Mouse (Mus musculus) heart, adult 8-10 months (tissue): ENCODE data around the gene Fam219b. TPM values are rescaled to one million over a fixed set of nuclear protein-coding genes. Genes with fewer than 3 reads are reported as not detected.
A peak's percentile ranks its signal among the peaks of the same experiment; 100 is the strongest.

Experiments used
- DNase-seq: peaks from one replicate; pipeline ENCODE4 v3.0.0; 2022; ENCODE audit warnings: low spot score
- total RNA-seq, 4 experiments: library from RNA; stranded (reverse); gene quantifications; 2 replicates each; pipeline ENCODE4 v1.2.4; 2022

Gene Fam219b
- total RNA-seq, 4 experiments from 2014 or later = 9.5 to 11.6 (median 10.8) TPM

DNA sequence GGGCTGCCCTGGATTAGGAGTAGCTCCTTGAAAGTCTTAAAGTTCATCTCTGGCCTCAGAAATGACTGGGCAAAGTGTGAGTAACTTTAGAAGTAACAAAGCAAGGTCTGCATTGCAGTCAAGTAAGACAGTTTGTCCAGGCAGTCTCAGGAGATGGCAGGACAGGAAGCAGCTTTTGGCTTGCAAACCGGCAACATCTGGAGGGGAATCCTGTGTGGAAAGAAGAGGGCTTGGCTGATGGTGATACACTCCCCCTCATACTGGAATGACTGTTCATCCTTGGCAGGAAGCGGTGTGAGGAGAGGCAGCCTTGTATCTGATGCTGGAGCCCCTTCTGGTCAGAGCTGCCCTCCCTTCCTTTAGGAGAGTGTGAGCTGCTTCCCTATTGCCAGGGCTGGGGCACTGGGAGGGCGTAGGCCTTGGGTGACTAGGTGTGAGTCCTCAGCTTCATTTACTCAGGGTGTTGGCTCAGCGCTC is 25.6 kb downstream of the Fam219b start:
- DNase-seq = peak; percentile 72

DNA sequence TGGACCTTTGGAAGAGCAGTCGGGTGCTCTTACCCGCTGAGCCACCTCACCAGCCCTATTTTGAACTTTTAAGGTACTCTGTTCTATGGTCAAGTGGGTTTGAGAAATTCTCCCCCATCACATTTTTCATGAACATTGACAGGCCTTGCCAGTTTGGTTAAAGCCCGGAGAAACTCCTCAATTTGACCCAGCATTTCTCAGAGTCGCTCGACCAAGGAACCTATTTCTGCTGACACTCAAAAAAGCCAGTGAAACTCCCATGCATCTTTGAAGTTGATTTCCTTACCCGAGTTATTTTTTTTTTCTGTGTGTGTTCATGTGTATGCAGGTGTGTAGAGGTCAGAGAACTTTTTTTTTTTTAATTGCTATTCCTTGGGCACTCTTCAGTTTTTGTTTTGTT is 27.3 kb downstream of the Fam219b start:
- no peak for DNase-seq

DNA sequence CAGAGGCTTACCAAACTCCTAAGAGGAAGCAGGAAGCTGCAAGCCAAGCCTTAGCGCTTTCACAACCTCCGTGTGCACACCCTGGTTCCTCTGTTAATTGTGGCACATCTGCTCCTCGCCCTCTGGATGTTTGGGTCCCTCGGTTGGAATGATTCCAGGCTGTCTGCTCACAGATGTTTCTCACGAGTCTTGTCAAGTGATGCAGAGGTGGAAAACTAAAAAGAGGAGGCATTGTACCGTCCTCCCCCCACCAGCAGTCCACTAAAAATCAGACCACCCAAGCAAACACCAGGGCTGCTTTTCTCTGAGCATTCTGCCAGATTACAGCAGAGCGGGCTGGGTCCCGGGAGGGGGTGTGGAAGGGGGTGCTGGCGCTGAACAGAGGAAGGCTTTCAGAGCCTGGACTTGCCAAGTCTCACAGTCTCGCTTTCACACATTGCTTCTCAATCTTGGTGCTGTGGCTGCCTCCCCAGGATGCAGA is 28.5 kb downstream of the Fam219b start:
- no peak for DNase-seq

DNA sequence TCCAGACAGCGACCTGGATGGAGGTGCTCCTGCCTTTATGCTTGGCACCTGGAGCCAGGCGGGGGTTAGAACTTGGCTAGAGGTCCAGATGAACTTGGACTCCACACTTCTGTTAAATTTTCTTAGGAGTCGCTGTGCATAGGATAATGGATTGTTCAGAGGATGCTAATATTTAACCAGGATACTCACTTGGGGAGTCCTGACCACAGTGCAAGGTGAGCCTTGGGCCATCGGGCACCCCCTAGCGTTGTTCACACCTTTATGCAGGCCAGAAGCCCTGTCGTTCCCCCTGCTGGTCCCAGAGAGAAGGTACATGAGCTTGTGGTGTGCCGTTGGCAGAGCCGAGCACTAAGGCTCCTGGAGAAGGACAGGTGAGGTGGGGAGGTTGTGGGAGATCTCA is 29.5 kb downstream of the Fam219b start:
- DNase-seq = no peak

DNA sequence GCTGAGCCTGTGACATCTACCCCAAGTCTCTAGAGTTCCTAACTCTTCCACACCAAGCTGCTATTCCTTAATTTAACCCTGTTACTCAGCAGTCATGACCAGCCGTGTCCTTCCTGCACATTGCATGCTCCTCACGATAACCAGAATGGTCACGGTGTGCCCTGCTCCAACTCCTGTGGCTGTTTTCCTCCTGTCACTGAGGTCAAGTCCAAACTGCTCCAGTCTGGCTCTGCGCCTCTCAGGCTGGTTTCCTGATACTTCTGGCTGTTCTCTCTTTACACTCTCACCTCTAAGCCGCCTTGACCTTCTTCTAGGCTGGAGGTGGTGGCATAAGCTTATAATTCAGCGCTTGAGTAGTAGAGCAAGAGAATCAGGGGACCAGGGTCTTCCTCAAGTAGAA is 31.2 kb downstream of the Fam219b start:
- DNase-seq = no peak

DNA sequence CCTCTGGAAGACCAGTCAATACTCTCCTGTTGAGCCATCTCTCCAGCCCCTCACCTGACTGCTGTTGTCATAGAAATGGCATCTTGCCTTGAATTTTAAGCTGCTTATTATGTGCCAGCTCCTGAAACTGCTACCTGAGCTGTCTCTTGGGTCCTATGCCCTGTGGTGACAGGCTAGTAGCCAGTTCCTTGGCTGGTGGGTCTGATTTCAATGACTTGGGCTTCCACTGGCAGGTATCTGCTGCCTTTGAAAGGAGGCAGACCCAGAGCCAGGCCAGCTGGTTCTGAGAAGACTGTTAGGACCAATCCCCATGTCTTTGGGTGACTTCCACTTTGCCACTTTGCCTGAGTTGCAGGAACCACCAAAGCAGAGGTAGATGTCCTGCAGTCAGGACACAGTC is 37.1 kb downstream of the Fam219b start:
- no peak for DNase-seq

DNA sequence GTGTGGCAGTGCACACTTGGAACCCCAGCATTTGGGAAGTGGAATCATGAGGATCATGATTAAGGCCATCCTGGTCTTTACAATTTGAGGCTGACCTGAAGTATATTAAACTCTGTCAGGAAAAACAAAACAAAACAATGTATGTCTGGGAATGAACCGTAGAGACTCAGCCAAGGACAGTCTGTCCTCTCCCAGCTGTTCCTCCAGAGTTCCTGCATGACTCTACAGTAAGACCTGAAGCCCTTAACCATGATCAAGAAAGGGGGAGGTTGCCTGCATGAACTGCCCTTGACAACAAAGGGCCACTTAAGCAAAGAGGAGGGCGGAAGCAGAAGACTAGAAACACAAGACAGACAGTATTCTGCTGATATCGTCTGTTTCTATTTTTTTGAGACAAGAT is 38.2 kb downstream of the Fam219b start:
- DNase-seq = no peak

DNA sequence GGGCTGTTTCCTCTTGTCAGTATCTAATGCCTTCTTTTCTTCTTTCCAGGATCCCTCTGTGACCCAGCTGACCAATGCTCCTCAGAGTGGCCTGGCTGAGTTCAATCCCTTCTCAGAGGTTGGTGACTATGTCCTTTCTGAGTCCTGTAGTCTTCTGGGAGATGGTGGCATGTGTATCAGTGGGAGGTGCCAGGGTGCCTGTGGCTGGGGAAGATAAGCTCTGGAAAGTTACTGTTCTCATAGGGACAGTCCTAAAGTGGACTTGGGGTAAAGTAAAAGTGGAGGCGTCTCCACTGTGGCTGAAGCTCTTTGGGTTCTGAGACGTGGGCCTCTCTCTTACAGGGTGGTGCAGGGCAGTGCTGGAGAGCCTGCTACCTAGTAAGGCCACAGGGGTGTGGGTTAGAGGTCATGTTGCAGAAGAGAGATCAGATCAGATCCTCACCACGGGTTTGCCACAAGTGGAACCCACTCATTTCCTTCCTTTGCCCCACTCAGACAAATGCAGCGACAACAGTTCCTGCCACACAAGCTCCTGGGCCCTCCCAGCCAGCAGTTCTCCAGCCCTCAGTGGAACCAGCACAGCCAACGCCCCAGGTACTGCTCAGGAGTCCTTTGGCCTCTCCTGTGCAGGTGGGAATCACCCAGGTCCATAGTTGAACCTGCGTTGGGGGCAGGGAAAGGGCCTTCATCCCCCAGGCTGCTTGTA is 40.0 kb downstream of the Fam219b start:
- DNase-seq = no peak

DNA sequence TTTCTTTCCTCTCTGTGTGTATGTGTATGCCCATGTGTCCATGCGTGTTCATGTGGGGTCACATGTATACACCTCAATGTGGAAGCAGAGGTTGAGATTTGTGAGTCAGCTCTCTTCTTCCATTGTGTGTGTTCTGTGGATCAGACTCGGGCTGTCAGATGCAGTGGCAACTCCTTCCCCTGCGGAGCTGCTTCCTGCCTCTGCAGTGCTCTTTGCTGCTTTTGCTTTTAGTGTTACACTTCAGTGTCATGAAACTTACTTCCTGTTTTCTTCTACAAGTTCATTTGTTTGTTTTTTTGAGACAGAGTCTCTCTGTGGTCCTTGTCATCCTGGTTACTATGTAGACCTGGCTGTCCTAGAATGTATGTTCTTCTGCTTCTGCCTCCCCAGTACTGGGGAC is 47.7 kb downstream of the Fam219b start:
- DNase-seq = no peak

DNA sequence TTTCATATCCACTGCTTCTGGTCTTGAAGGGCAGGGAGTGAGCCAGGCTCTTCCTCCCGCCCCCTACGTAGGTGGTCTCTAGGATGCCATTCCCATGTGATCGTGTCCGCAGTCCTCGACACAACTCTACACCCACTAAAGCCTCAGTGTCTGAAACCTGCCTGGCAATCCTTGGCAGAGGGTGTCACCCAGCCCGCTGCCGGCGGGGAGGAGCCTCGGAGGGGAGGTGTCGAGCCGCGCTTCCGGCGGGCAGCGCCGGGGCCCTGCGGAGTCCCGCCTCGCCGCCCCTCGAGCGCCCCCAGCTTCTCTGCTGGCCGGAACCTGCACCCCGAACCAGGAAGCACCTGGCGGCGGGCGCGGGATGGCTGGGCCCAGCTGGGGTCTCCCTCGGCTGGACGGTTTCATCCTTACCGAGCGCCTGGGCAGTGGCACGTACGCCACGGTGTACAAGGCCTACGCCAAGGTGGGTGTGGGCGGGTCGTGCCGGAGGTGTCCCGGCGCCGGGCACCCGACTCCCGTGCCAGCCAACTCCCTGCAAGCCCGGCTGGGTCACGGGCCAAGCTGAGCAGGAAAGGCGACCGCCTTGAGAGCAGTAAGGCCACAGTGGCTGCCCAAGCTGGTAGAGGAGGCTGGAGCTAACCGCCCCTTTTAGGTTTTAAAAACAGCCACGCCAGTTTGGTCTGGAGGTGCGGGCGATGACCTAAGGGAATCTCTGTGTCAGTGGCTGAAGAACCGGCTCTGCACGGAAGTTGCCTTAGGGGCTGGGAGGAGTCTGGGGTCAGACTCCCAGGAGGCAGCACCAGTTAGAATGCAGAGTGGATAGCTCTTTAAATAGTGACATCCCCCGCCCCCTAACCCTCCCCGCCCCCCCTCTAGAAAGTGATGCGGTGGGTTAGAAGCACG is 52.1 kb downstream of the Fam219b start, which contains the start of gene Ulk3:
Gene Ulk3 (plus strand): TSS at position 229 of the 903 bp plus-strand sequence.
- peak; percentile 77 for DNase-seq

DNA sequence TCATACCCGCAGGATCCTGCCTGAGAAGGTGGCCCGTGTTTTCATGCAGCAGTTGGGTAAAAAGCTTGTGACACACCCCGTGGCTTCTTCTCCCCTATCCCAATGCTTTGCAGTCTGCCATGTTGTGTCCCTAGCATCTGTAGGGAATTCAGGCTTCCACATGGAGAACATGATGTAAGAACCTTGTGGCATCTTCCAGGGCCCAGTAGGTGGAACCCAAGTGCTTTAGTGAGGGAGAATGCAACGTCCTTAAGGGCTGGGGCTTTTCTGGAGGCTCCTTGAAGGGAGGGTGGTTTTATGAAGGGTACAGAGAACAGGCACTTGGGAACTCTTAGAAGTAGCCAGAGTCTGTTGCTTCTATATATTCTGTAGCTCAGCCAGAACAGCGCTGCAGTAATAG is 53.4 kb downstream of the Fam219b start:
- no peak for DNase-seq

Other genes with a start within 250 kb of the Fam219b start
- 10 to 100 TPM in 2 of 4 experiments, 1 to 10 TPM in 2; 7.0 to 18.5 (median 9.7) TPM for gene Ppcdc, start 97.4 kb upstream of the Fam219b start, total RNA-seq
- 1 to 10 TPM; 4.1 to 7.3 (median 6.5) TPM for gene Scamp5, start 69.5 kb upstream of the Fam219b start, total RNA-seq
- gene Rpp25, start 33.5 kb upstream of the Fam219b start, total RNA-seq = 1 to 10 TPM; 2.0 to 3.7 (median 2.0) TPM
- gene Cox5a, start 16.3 kb upstream of the Fam219b start, total RNA-seq = 1,000 to 10,000 TPM; 2,249 to 2,640 (median 2,421) TPM
- 100 to 1,000 TPM; 127 to 162 (median 147) TPM for gene Mpi, start 15.2 kb downstream of the Fam219b start, total RNA-seq
- gene Scamp2, start 23.4 kb downstream of the Fam219b start, total RNA-seq = 10 to 100 TPM; 25.0 to 31.1 (median 25.3) TPM
- gene Ulk3, start 51.9 kb downstream of the Fam219b start, total RNA-seq = 10 to 100 TPM in 2 of 4 experiments, 1 to 10 TPM in 2; 6.9 to 11.9 (median 10.0) TPM
- not detected for gene Cplx3, start 68.8 kb downstream of the Fam219b start, total RNA-seq
- under 1 TPM in 3 of 4 experiments, not detected in 1; 0.16 to 0.32 (median 0.22) TPM for gene Lman1l, start 83.2 kb downstream of the Fam219b start, total RNA-seq
- 10 to 100 TPM; 18.9 to 32.0 (median 27.7) TPM for gene Csk, start 116.1 kb downstream of the Fam219b start, total RNA-seq
- not detected for gene Cyp1a2, start 146.2 kb downstream of the Fam219b start, total RNA-seq
- under 1 TPM in 2 of 4 experiments, not detected in 2; 0.14 to 0.69 TPM for gene Cyp1a1, start 150.4 kb downstream of the Fam219b start, total RNA-seq
- 1 to 10 TPM; 3.6 to 5.3 (median 4.5) TPM for gene Edc3, start 171.0 kb downstream of the Fam219b start, total RNA-seq
- gene Clk3, start 228.3 kb downstream of the Fam219b start, total RNA-seq = 10 to 100 TPM; 23.8 to 36.5 (median 29.3) TPM